Mouse (Mus musculus) C2C12 (cell line): ENCODE measurements at regions not wholly inside any gene's neighbourhood (a gene's known extent, or its start where the extent isn't known, plus 50 kb on each side); places are given as distances from the start of the nearest gene placed in this dataset.

ENCODE experiments used
- H3K27me3 ChIP-seq: one replicate; pipeline ENCODE4 v1.6.1; 2011; ENCODE audit not compliant: control insufficient read depth, insufficient read depth, insufficient read length
- H3K36me3 ChIP-seq: one replicate; pipeline ENCODE4 v1.6.1; 2011; ENCODE audit not compliant: control insufficient read depth, insufficient read depth
- H3K4me3 ChIP-seq: one replicate; pipeline ENCODE4 v1.5.1; 2011; ENCODE audit warnings: mild to moderate bottlenecking, control low read depth; ENCODE audit not compliant: poor library complexity, insufficient read depth, severe bottlenecking
- H3K79me2 ChIP-seq: one replicate; pipeline ENCODE4 v1.6.1; 2011; ENCODE audit not compliant: control insufficient read depth, insufficient read depth
- H3K79me3 ChIP-seq: one replicate; pipeline ENCODE4 v1.6.1; 2011; ENCODE audit warnings: low read depth, control low read depth
- H3ac ChIP-seq: one replicate; pipeline ENCODE3; 2011; ENCODE audit warnings: low read depth; ENCODE audit not compliant: control insufficient read depth, insufficient read length
- CEBPB ChIP-seq: IDR thresholded peaks from one replicate; pipeline ENCODE4 v1.6.1; 2011; ENCODE audit warnings: low read depth, mild to moderate bottlenecking, control low read depth, moderate library complexity
- CTCF ChIP-seq: IDR thresholded peaks from one replicate; pipeline ENCODE4 v1.5.1; 2011; ENCODE audit not compliant: control insufficient read depth, insufficient read depth, insufficient read length
- FOSL1 ChIP-seq: IDR thresholded peaks from one replicate; pipeline ENCODE4 v1.8.0; 2011; ENCODE audit warnings: mild to moderate bottlenecking, low read length; ENCODE audit not compliant: poor library complexity, insufficient read depth, severe bottlenecking
- MAX ChIP-seq: IDR thresholded peaks from one replicate; pipeline ENCODE4 v1.6.1; 2011; ENCODE audit warnings: mild to moderate bottlenecking, control low read depth
- MYOD1 ChIP-seq: IDR thresholded peaks from one replicate; pipeline ENCODE4 v1.6.1; 2011; ENCODE audit warnings: low read depth; ENCODE audit not compliant: control insufficient read depth, insufficient read length
- MYOG ChIP-seq: IDR thresholded peaks from one replicate; pipeline ENCODE4 v1.6.1; 2011; ENCODE audit not compliant: control insufficient read depth, insufficient read length; ENCODE audit errors: extremely low read depth
- USF1 ChIP-seq: IDR thresholded peaks from one replicate; pipeline ENCODE4 v1.6.1; 2011; ENCODE audit warnings: low read depth, mild to moderate bottlenecking, control low read depth, moderate library complexity

DNA sequence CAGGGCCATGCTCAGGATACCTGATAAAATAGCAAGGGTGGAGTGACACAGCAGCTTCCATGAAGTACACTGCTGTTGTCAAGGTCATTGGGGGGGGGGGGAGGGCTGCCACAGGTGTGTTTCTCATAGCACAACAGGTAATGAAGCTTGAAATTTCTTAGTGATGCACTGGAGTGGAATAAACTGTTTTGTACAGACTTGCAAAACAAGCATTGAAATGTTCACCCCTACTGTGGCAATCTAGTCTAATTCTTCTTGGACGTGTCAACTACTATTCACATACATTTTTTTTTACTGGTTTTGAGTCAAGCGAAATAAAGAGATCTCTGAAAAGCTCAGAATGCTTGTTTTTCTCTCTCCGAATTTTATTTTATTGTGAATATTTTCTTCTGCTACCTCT is 281.6 kb downstream of the Grxcr1 start:
- H3K79me2 ChIP-seq = no peaks in the 10 kb centered on the region
- no peaks in the 10 kb centered on the region for H3K79me3 ChIP-seq
- no peaks in the 10 kb centered on the region for H3K27me3 ChIP-seq
- no peak overlapping the region for H3ac ChIP-seq
- TF ChIP-seq CEBPB (no peak), CTCF (no peak), MYOG (no peak), USF1 (no peak), FOSL1 (no peak)
- no peaks in the 10 kb centered on the region for H3K36me3 ChIP-seq
- no peak overlapping the region for H3K4me3 ChIP-seq

DNA sequence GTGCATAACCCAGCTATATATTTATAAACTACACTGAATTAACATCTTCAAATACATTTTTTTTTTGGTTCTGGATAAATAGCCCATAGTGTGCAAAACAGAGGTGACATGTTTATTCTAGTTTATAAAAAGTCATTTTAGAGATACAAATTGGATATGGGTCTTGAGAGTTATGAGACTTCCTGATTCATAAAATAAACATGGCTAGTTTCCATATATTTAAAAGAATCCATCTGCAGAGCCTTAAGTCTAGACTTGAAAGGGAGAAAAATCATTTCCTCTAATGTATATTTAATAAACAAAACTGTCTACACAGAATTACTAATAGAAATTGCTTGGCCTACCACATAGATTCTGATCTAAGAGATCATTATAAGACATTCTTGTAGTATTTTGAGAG is 287.3 kb downstream of the Grxcr1 start:
- Histone ChIP-seq H3ac (no peak overlapping the region), H3K79me3 (no peaks in the 10 kb centered on the region), H3K4me3 (no peak overlapping the region), H3K36me3 (no peaks in the 10 kb centered on the region), H3K27me3 (no peaks in the 10 kb centered on the region), H3K79me2 (no peaks in the 10 kb centered on the region)
- TF ChIP-seq USF1 = no peak
- no peak for TF ChIP-seq MYOG
- no peak for TF ChIP-seq FOSL1
- no peak for TF ChIP-seq MAX
- no peak for TF ChIP-seq CTCF
- TF ChIP-seq CEBPB = no peak
- no peak for TF ChIP-seq MYOD1

DNA sequence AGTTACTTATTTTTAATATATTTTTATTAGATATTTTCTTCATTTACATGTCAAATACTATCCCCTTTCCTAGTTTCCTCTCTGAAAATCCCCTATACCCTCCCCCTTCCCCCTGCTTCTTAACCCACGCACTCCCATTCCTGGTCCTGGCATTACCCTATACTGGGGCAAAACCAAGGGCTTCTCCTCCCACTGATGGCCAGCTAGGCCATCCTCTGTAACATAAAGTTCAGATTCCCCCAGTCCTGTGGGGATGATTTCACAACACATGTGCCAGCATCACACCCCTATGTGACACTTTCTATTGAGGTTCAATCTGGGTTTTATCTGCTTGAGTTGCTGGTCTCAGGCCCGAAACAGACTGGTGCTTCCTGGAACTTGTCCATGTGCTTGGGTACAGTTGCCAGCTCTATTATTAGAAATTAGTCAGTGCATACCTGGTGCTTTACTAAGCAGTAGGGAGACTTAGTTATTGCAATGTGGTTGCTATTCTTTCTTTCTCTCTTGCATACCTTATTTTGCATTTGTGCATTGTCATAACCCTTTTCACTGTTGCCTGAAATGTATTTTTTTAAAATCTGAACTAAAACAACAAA is 295.5 kb downstream of the Grxcr1 start:
- no peak overlapping the region for H3ac ChIP-seq
- no peaks in the 10 kb centered on the region for H3K79me3 ChIP-seq
- no peaks in the 10 kb centered on the region for H3K27me3 ChIP-seq
- H3K79me2 ChIP-seq = no peaks in the 10 kb centered on the region
- H3K4me3 ChIP-seq = no peak overlapping the region
- no peaks in the 10 kb centered on the region for H3K36me3 ChIP-seq
- TF ChIP-seq FOSL1 (no peak), MYOG (no peak), USF1 (no peak), MYOD1 (no peak), MAX (no peak), CEBPB (peak; percentile 42)

DNA sequence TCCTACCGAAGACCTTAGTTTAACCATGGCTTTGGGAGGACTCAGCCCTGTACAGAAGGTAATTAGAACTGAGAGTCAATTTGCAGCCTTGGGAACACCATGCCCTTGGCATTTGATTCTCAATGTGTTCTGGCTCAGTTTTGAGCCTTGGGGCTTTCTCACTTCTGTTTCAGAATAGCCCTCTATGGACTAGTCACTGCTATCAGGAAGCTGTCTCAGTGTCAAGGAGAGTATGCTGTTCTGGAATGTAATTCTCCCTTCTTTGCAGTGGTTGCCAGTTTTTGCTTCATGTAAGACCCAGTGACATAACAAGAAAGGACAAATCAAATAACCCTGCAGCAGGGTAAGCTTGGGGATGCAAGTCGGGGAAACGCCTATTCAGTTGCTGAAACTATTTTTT is 297.7 kb downstream of the Grxcr1 start:
- H3K79me3 ChIP-seq = no peaks in the 10 kb centered on the region
- H3K36me3 ChIP-seq = no peaks in the 10 kb centered on the region
- H3K27me3 ChIP-seq = no peaks in the 10 kb centered on the region
- H3K4me3 ChIP-seq = no peak overlapping the region
- H3ac ChIP-seq = no peak overlapping the region
- TF ChIP-seq CEBPB = no peak
- TF ChIP-seq MAX = no peak
- no peaks in the 10 kb centered on the region for H3K79me2 ChIP-seq

DNA sequence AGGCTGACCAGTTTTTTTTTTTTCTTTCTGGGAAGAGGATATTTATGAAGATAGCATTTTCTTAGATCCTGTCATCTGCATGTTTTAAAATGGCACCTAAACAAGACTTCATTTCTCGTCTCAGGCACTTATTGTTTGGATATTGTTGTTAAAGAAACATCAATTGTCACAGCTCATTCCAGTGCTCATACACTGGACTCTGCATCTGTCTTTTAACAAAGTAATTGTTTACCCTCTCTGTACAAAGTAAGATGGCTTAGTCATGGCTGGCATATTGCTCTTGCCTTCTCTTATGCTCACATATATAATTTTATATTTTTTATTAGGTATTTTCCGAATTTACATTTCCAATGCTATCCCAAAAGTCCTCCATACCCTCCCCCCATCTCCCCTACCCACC is 298.2 kb downstream of the Grxcr1 start:
- Histone ChIP-seq H3ac (no peak overlapping the region), H3K36me3 (no peaks in the 10 kb centered on the region), H3K27me3 (no peaks in the 10 kb centered on the region), H3K79me3 (no peaks in the 10 kb centered on the region), H3K4me3 (no peak overlapping the region), H3K79me2 (no peaks in the 10 kb centered on the region)
- TF ChIP-seq CEBPB (no peak), MAX (no peak), CTCF (no peak), FOSL1 (no peak), MYOG (no peak), USF1 (no peak), MYOD1 (no peak)

DNA sequence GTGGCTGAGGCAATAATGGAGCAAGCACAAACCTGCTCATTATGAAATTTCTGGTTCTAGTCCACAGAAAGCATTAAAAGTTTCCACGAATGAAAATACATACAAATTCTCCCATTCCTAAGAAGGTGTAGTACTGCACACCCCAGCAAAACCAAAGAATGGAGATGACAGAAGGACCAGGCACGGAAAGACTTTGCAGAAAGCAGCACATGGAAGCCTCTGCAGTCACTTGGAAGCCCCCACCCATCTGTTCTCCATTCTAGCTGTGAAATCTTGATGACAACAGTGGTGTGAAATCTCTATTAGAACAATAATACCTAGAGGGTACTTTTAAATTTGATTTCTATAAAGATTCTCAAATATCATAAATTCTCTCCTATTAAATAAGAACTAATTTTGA is 319.3 kb downstream of the Grxcr1 start:
- no peaks in the 10 kb centered on the region for H3K79me3 ChIP-seq
- TF ChIP-seq USF1 (no peak), MYOG (no peak), CEBPB (no peak), MAX (no peak), CTCF (no peak), MYOD1 (no peak), FOSL1 (no peak)
- no peak overlapping the region for H3K4me3 ChIP-seq
- H3K27me3 ChIP-seq = no peaks in the 10 kb centered on the region
- H3K36me3 ChIP-seq = no peaks in the 10 kb centered on the region
- no peak overlapping the region for H3ac ChIP-seq
- no peaks in the 10 kb centered on the region for H3K79me2 ChIP-seq
